Mouse (Mus musculus): ENCODE data around the gene Ltbr. TPM values are rescaled to one million over a fixed set of nuclear protein-coding genes. Genes with fewer than 3 reads are reported as not detected.
"Not testable (repeated sequence)": the region's sequence is repeated elsewhere in the genome, so short reads cannot be mapped to it uniquely, and the experiment has no call there.

The Ltbr gene
- total RNA-seq, 2 experiments from 2014 or later: 15.3 to 17.7 TPM

DNA sequence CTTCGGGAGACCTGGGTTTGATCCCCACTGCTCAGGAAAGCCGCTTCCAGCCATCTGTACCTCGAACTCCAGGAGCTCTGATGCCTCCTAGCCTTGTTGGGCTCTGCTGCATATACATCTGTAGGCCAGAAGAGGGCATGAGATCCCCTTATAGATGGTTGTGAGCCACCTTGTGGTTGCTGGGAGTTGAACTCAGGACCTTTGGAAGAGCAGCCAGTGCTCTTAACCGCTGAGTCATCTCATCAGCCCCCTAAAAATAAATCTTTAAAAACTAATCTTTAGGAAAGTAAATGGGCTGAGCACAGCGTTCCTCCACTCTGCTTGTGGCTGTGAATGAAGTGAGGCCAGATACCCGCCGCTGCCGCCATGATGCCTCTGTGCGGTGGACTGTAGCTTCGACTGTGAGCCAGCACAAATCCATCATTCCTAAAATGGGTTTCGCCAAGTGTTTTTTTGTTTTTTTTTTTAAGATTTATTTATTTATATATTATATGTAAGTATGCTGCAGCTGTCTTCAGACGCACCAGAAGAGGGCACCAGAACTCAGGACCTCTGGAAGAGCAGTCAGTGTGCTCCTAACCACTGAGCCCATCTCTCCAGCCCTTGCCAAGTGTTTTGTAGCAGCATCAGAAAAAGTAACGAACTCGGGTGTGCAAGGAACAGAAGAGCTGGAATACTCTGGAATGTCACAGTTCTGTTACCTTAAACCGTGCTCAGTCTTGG is 38.7 kb downstream of the Ltbr start:
- DNase-seq (ENCODE audit: low spot score): no peak

GRCm38 (mm10) chr6:125272228-125272785 is 41.4 kb downstream of the Ltbr start:
- no peak for DNase-seq (ENCODE audit: low spot score)

DNA sequence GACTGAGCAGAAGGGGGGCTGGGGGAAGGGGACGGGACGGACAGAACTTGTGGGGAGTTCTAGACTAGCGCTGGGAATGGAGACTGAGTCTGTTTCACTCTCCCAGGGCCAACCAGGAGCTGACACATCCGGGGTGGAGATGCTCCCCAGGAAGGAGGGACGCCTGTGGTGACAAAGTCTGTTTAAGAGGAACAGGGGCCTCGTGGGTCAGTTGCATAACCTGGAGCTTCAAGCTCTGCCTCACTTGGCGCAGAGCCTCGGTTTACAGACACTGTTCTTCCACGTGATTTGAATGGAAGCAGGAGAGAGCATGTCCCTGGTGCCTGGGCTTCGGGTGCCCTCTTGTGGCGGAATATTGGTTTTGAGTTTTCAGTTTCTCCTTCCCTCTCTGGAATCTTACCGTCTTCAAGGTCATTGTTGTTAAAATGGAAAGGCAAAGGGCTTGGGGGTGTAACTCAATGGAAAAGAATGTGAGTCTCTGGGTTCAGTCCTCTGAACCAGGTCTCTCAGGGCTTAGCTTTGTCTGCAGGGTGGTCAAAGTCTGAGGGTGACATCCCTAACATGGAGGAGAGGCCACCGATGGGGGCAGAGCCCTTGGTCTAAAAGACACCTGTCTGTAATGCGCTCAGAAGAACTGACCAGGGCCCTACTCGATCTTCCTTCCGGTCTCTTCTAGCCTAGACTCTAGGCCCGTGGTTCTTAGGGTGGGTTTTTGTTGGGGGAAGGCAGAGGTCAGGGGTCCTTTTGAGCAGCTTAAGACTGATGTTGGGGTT is 42.0 kb downstream of the Ltbr start:
- peak; percentile 95 for DNase-seq (ENCODE audit: low spot score)

- DNase-seq (ENCODE audit: low spot score): no peak
Observed at GRCm38 (mm10) chr6:125268799-125269198, 44.9 kb downstream of the Ltbr start.

GRCm38 (mm10) chr6:125267469-125267868 is 46.2 kb downstream of the Ltbr start:
- DNase-seq (ENCODE audit: low spot score): no peak

GRCm38 (mm10) chr6:125266600-125266999 is 47.1 kb downstream of the Ltbr start:
- not testable (repeated sequence) for DNase-seq (ENCODE audit: low spot score)

- no peak for DNase-seq (ENCODE audit: low spot score)
Observed at GRCm38 (mm10) chr6:125266091-125266490, 47.6 kb downstream of the Ltbr start.

GRCm38 (mm10) chr6:125265239-125265638 is 48.4 kb downstream of the Ltbr start:
- no peak for DNase-seq (ENCODE audit: low spot score)

- no peak for DNase-seq (ENCODE audit: low spot score)
Observed at GRCm38 (mm10) chr6:125264219-125264618, 49.5 kb downstream of the Ltbr start.

DNA sequence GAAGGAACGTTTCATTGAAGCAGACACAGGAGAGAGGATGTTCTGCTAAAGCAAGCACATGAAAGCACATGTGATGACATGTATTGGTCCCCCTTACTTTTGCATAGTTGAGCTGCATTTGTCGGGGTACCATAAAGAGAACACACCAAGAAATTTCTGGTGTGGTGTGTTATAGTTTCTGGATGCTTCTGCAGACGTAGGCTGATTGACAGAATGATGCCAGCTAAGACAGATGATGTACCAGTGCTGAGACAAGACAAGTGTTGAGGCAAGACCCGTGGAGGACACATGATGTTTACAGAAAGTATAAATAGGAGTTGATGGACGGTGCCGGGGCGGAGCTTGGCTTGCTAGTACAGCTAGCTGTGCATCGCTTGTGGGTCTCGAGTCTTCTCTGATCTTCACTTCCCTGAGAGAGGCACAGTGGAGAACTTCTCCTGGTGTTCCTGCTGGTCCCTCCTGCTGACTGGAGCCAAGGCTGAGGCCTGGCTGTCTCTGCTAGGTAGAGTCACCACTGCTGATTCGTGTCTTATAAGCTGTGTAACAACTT is 53.6 kb downstream of the Ltbr start:
- no peak for DNase-seq (ENCODE audit: low spot score)

Other genes with a start within 250 kb of the Ltbr start
- gene Lpar5, start 246.0 kb downstream of the Ltbr start, total RNA-seq (2021): not detected
- 10 to 100 TPM; 64.1 to 70.6 TPM for gene Chd4, start 217.9 kb downstream of the Ltbr start, total RNA-seq (2021)
- gene Nop2, start 182.0 kb downstream of the Ltbr start, total RNA-seq (2021): 10 to 100 TPM; 16.3 to 17.7 TPM
- 1 to 10 TPM; 5.8 to 6.3 TPM for gene Iffo1, start 168.6 kb downstream of the Ltbr start, total RNA-seq (2021)
- over 10,000 TPM in 1 of 2 experiments, 1,000 to 10,000 TPM in 1; 8,476 to 11,435 TPM for gene Gapdh, start 147.4 kb downstream of the Ltbr start, total RNA-seq (2021)
- gene Ncapd2, start 122.2 kb downstream of the Ltbr start, total RNA-seq (2021): 1 to 10 TPM; 6.5 to 8.2 TPM
- 100 to 1,000 TPM; 212 to 229 TPM for gene Mrpl51, start 122.1 kb downstream of the Ltbr start, total RNA-seq (2021)
- 10 to 100 TPM; 13.1 to 14.9 TPM for gene Vamp1, start 98.3 kb downstream of the Ltbr start, total RNA-seq (2021)
- gene Tapbpl, start 82.0 kb downstream of the Ltbr start, total RNA-seq (2021): 1 to 10 TPM; 1.9 to 3.0 TPM
- under 1 TPM; 0.19 to 0.68 TPM for gene Cd27, start 76.9 kb downstream of the Ltbr start, total RNA-seq (2021)
- gene Tuba3a, start 27.8 kb downstream of the Ltbr start, total RNA-seq (2021): not detected
- under 1 TPM; 0.19 to 0.25 TPM for gene Scnn1a, start 6.8 kb upstream of the Ltbr start, total RNA-seq (2021)
- 10 to 100 TPM; 16.6 to 24.9 TPM for gene Tnfrsf1a, start 35.5 kb upstream of the Ltbr start, total RNA-seq (2021)
- not detected for gene Plekhg6, start 66.9 kb upstream of the Ltbr start, total RNA-seq (2021)
- gene Cd9, start 180.9 kb upstream of the Ltbr start, total RNA-seq (2021): 10 to 100 TPM; 18.2 to 26.0 TPM
- gene Vwf, start 232.9 kb upstream of the Ltbr start, total RNA-seq (2021): 10 to 100 TPM; 16.3 to 18.7 TPM